Mouse (Mus musculus): Measurements from ENCODE around the gene Try5. TPM values are rescaled to one million over a fixed set of nuclear protein-coding genes. Genes with fewer than 3 reads are reported as not detected.

The Try5 gene
- total RNA-seq (2023), result not detected

GRCm38 (mm10) chr6:41316741-41317140 is at the start of gene Try5:
Gene Try5, minus strand, starts transcription at chr6:41316841.

GRCm38 (mm10) chr6:41353932-41354331 is 37.3 kb upstream of the Try5 start, which contains the start of gene Try10:
Gene Try10, plus strand, starts transcription at chr6:41354105.

GRCm38 (mm10) chr6:41301969-41302368 is 14.7 kb downstream of the Try5 start, which contains the start of gene Try4:
Gene Try4, plus strand, starts transcription at chr6:41302269.

Other genes with a start within 250 kb of the Try5 start
- gene Try4, start 14.6 kb downstream of the Try5 start, total RNA-seq (2023), result not detected
- gene Try10, start 37.3 kb upstream of the Try5 start, total RNA-seq (2023), result not detected
- gene Prss3, start 60.8 kb upstream of the Try5 start, total RNA-seq (2023), result not detected
- gene Gm5771, start 75.5 kb upstream of the Try5 start, total RNA-seq (2023), result not detected
- not detected for gene Gm10334, start 129.3 kb upstream of the Try5 start, total RNA-seq (2023)
- gene Prss1, start 142.1 kb upstream of the Try5 start, total RNA-seq (2023), result not detected
- gene Prss2, start 204.9 kb upstream of the Try5 start, total RNA-seq (2023), result under 1 TPM in 1 of 2 experiments, not detected in 1; 0.53 TPM